Mouse (Mus musculus) effector memory CD4-positive, alpha-beta T cell, adult 7 months (primary cell): Measurements from ENCODE around the gene Id1. TPM values are rescaled to one million over a fixed set of nuclear protein-coding genes. Genes with fewer than 3 reads are reported as not detected.

Source experiments
- polyA plus RNA-seq: library from polyadenylated mRNA; unstranded; fragments of 100-300 nt; shearing (Covaris generic); gene quantifications from one replicate; pipeline ENCODE4 v1.2.1, GENCODE M21; 2017

Gene Id1
- polyA plus RNA-seq, result 1.9 TPM

DNA sequence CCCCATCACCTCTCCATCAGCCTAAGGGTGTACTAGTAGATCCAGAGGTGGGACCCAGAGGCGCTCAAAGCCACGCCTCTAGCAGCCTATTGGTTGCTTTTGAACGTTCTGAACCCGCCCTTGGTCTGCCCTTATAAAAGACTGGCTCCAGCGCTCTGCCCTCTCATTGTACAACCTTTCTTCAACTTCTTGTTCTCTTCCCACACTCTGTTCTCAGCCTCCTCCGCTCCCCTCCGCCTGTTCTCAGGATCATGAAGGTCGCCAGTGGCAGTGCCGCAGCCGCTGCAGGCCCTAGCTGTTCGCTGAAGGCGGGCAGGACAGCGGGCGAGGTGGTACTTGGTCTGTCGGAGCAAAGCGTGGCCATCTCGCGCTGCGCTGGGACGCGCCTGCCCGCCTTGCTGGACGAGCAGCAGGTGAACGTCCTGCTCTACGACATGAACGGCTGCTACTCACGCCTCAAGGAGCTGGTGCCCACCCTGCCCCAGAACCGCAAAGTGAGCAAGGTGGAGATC is at the start of gene Id1:
Gene Id1, plus strand, starts transcription at position 162 of the 512 bp plus-strand sequence.

DNA sequence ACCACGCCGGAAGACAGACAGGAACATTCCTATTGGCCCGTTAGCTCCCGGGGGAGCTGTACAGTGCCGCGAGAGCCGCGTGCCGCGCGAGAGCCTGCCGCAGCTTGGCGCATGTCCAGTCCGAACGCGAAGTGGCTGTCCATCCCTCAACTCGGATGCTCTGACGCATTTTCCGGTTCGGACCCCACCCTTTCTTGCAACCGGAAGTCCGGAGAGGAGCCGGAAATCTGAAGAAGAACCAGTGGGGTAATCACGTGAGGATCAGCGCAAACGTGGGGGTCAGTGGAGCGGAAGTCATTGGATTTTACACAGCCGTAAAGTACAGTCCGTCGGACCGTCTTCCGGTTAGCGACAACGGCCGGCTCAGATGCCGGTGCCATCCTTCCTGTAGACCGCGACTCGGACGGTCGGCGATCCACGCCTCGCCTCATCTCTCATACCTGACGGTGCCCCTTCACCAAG is 49.2 kb upstream of the Id1 start, which contains the start of gene Mcts2:
Gene Mcts2, plus strand, starts transcription at position 230 of the 462 bp plus-strand sequence.

DNA sequence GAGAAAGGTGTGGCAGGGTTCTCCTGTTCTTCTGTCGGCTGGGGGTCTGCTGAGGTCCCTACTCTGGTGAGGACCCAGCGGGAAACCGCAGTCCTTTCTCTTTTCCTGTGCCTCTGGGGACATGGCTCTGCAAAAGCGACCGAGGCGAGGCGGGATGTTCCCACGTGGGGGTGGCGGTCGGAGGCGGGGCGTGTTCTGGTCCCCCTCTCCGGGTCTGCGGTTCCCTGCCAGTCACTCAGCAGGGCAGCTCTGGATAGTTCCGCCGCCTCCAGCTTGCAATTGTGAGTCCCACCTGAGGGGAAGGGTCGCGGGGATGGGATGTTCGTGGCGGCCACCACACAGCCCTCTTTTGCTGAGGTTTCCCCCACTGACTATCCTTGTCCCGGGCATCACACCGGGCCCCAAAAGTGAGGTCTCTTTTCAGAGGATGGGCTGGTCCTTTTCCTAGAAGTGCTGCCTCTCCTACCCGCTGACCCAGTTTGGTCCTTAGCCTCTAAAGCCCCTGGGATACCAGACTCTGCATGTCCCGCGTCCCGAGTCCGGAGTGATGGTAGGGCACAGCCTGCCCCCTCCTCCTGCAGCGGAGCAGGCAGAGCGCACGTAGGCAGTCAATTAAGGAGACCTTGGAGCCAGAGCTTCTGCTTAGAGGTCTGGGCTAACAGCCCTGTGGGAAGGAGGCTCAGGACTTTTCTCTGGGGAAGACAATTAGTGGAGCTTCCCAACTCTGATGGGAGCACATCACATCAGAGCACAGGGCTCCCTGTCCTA is 18.1 kb downstream of the Id1 start, which contains the start of gene Cox4i2:
Gene Cox4i2, plus strand, starts transcription at position 230 of the 768 bp plus-strand sequence.

Other genes starting within 250 kb of the Id1 start
- gene Defb22, start 246.1 kb upstream of the Id1 start, polyA plus RNA-seq, result not detected
- gene Defb26, start 224.6 kb upstream of the Id1 start, polyA plus RNA-seq, result not detected
- not detected for gene Defb28, start 218.0 kb upstream of the Id1 start, polyA plus RNA-seq
- gene Defb29, start 196.2 kb upstream of the Id1 start, polyA plus RNA-seq, result not detected
- gene Gm17416, start 166.9 kb upstream of the Id1 start, polyA plus RNA-seq, result not detected
- gene Defb21, start 163.5 kb upstream of the Id1 start, polyA plus RNA-seq, result not detected
- gene Defb19, start 155.9 kb upstream of the Id1 start, polyA plus RNA-seq, result 1.1 TPM
- gene Defb45, start 136.9 kb upstream of the Id1 start, polyA plus RNA-seq, result not detected
- gene Defb36, start 131.9 kb upstream of the Id1 start, polyA plus RNA-seq, result not detected
- gene Defb25, start 113.2 kb upstream of the Id1 start, polyA plus RNA-seq, result not detected
- gene Rem1, start 109.3 kb upstream of the Id1 start, polyA plus RNA-seq, result not detected
- 182 TPM for gene H13, start 66.8 kb upstream of the Id1 start, polyA plus RNA-seq
- gene Mcts2, start 49.2 kb upstream of the Id1 start, polyA plus RNA-seq, result 4.7 TPM
- gene Cox4i2, start 17.9 kb downstream of the Id1 start, polyA plus RNA-seq, result 0.54 TPM
- 101 TPM for gene Bcl2l1, start 95.5 kb downstream of the Id1 start, polyA plus RNA-seq
- 1.5 TPM for gene Tpx2, start 111.7 kb downstream of the Id1 start, polyA plus RNA-seq
- gene Mylk2, start 175.1 kb downstream of the Id1 start, polyA plus RNA-seq, result 0.21 TPM
- gene Foxs1, start 197.0 kb downstream of the Id1 start, polyA plus RNA-seq, result not detected
- not detected for gene Dusp15, start 215.4 kb downstream of the Id1 start, polyA plus RNA-seq
- gene Ttll9, start 226.2 kb downstream of the Id1 start, polyA plus RNA-seq, result not detected